Mouse (Mus musculus) C2C12 (cell line): ENCODE data around the gene Bpi.

ENCODE experiments used
- CEBPB ChIP-seq: IDR thresholded peaks from one replicate; pipeline ENCODE4 v1.6.1; 2011; ENCODE audit warnings: low read depth, mild to moderate bottlenecking, control low read depth, moderate library complexity
- CTCF ChIP-seq: IDR thresholded peaks from one replicate; pipeline ENCODE4 v1.5.1; 2011; ENCODE audit not compliant: control insufficient read depth, insufficient read depth, insufficient read length
- MAX ChIP-seq: IDR thresholded peaks from one replicate; pipeline ENCODE4 v1.6.1; 2011; ENCODE audit warnings: mild to moderate bottlenecking, control low read depth
- MYOD1 ChIP-seq: IDR thresholded peaks from one replicate; pipeline ENCODE4 v1.6.1; 2011; ENCODE audit warnings: low read depth; ENCODE audit not compliant: control insufficient read depth, insufficient read length
- USF1 ChIP-seq: IDR thresholded peaks from one replicate; pipeline ENCODE4 v1.6.1; 2011; ENCODE audit warnings: low read depth, mild to moderate bottlenecking, control low read depth, moderate library complexity

DNA sequence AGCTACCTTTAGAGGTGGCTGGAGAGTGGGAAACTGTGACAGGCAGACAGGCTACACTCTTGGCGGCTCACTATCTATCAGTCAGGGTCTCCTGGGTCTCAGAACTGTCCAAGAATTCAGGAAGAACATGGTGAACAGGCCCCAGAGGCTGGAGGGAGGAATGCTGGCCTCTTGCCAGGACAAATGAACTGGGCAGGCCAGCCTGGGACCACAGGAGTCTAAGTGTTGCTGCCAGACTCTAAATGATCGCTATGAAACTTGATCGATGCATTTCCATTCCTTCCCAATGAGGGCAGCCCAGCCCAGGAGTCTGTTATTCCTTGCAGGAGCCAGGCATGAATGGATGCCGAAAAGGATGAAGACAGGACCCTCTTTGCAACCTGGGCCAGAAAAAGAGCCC lies 35.2 kb upstream of the Bpi start:
- no peak for TF ChIP-seq MAX
- TF ChIP-seq CTCF = no peak
- no peak for TF ChIP-seq CEBPB
- TF ChIP-seq MYOD1 = no peak
- TF ChIP-seq USF1 = no peak
